Mouse (Mus musculus): ENCODE measurements around the gene Sept12.

DNA sequence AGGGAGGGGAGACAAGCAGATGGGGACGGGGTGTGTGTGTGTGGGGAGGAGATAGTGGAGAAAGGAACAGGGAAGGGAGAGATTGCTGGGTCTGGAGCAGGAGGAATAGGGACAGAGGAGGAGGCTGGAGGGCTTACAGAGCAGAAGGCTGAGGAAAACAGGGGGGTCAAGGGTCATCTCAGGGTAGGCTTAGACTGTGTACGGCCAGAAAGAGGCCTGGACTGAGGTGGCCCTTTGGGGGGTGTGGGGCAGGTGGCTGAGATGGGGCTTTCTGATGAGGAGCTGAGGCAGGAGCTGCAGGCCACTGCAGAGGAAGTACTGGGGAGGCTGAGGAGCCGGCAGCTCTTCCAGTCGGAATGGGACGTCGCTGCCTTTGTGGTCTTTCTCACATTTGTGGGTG, 9.8 kb upstream of the Sept12 start:
- TF ChIP-seq TAL1 (IDR thresholded peaks at IDR 0.05; ENCODE audit: low read length) (no peak), GATA1 (IDR thresholded peaks at IDR 0.05; ENCODE audit: low read length) (no peak)
